Mouse (Mus musculus): ENCODE results near the gene Tspo.

Tspo gene

DNA sequence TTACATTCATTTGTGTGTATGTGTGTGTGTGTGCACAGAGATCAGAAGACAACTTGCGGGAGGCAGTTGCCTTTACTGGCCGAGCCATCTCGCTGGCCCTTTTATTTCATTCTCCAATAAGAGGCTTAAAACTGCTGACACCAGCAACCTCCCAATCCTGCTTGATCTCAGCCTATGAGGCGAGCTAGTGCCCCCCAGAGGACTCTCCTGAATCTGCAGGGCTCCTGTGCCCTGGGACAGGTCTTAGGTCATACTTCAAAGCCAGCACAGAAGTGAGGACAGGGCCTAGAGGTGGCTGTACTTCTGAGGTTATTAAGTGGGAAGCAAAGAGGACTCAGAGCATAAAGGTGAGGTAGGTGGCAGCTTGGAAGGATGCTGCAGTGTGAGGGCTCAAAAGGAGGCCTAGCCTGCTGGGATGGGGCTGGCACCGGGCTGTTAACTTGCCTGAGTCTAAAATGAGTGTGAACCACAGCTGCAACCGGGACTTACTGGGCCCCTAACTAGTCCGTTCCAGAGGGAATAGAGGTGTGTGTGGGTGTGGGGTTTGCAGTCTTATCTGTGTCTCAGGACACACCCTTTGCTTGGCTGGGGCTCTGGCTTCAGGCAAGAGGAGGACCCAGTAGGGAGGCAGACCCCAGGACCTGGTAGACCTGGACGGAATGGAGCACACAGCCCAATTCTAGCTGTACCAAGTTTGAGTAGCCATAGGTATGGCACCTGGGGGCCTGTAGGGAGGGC is 20.2 kb downstream of the Tspo start:
- DNase-seq (ENCODE audit: low spot score in 2 of 2): no peak

DNA sequence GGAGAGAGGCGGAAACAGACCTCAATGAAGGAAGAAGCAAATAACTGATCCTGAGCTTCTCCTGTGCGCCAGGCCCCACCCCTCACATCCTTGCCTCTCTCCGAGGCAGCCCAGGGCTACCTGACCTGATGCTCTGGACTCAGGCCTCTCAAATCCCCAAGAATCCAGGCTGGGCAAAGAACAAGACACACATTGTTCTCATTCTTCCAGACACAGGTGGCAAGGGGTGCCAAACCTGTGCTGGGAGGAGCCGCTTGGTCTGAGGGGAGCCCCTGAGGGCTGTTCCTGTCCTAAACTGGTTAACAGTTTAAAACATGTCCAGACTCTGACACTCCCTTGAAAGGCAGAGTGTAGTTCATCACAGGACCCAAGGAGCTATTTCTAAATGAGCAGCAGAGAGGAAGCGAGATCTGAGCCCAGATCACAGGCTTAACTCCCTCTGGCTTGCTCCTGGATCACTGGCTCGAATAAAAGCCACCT is 21.4 kb downstream of the Tspo start:
- DNase-seq (ENCODE audit: low spot score in 2 of 2): no peak

DNA sequence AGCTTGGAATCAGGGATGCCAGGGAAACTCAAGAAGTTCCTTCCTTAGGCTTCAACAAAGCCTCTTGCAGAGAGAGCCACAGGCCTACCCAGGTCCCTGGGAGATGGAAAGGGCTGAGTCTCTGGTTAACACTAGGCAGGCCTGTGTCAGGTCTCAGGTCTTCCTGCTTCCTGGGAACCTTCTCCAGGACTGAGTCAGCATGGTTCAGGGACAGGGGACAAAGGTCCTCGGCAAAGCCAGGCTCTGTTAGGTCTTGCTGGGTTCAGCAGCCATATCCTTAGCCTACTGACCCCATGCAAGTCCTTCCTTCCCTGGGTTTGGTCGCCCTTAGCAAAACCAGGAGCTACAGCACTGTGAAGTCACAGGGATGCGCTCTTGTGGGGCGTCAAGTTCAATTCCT is 27.4 kb downstream of the Tspo start:
- DNase-seq (ENCODE audit: low spot score in 2 of 2): no peak

DNA sequence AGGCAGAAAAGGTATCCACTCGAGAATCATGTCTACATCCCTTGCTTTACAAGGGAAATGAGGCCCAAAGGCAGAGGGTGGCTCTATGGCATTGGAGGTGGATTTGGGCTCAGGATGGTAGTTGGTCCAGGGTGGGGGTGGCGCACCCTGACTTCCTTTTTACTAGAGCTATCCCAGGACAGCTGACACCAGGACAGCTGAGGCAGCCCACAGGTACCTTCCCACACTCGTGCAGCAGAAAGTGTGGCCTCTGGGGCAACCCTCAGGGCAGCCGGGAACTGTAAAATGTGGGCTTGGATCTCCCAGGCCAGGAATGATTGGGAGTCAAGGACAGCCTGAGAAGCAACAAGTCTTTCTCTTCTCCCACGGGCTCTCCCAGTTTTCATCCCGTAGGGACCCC is 28.4 kb downstream of the Tspo start:
- DNase-seq (ENCODE audit: low spot score in 2 of 2): no peak

DNA sequence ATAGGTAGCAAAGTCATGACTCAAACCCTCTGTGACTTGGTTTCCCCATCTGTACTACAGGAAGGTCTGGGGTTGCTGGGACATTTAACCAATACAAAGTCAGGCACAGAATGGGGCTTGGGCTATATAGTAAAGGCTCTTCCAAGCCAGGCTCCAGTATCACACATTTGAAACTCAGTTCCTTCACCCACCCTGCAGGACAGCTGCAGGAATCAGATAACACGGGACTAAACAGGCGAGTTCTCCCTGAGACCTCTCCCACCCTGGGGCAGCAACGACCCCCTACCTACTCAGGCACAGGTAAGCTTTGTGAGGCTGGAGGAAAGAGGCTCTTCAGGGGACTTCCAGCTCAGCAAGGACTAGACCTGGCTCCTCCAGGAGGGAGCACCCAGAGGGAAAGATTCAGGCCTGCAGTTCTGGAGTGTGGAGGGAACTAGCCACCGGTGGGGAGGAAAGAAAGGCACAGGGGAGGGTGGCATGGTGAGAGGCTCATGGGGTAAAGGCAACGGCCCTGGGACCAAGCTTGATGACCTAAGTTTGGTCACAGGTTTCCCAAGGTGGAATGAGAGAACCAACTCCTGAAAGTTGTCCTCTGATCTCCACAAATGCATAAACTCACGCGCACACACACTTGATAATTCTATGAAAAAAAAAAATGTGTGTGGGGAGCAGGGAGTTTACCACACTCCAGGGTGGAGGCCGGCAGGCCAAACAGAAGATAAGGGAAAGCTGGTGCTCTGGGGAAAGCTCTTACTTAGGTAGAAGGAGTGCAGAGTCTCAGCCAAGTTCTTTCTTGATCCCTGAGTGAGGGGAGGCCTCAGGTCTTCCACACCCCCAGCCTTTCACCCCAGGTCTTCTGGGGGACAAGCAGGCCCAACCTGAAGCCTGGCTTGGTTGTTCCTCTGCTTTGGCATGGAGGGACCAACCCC is 29.1 kb downstream of the Tspo start:
- DNase-seq (ENCODE audit: low spot score in 2 of 2): no peak

DNA sequence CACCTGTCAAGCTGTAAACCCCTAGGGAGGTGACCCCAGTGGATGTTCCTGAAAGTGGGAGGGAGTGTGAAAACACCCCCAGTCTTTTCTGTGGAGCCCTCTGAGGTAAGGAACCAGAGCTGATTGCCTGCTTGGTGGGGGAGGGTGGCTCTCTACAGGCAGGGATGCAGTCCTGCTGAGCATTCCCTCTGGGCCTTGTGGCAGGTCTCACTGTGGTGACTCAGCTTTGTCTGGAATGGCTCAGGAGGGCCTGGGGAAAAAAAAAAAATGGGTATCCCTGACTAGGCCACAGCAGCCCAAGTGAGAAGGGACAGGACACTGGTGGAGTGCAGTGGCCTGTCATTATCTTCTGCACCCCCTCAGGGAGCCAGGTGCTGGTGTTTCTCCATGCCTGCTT is 29.8 kb downstream of the Tspo start:
- DNase-seq (ENCODE audit: low spot score in 2 of 2): no peak

DNA sequence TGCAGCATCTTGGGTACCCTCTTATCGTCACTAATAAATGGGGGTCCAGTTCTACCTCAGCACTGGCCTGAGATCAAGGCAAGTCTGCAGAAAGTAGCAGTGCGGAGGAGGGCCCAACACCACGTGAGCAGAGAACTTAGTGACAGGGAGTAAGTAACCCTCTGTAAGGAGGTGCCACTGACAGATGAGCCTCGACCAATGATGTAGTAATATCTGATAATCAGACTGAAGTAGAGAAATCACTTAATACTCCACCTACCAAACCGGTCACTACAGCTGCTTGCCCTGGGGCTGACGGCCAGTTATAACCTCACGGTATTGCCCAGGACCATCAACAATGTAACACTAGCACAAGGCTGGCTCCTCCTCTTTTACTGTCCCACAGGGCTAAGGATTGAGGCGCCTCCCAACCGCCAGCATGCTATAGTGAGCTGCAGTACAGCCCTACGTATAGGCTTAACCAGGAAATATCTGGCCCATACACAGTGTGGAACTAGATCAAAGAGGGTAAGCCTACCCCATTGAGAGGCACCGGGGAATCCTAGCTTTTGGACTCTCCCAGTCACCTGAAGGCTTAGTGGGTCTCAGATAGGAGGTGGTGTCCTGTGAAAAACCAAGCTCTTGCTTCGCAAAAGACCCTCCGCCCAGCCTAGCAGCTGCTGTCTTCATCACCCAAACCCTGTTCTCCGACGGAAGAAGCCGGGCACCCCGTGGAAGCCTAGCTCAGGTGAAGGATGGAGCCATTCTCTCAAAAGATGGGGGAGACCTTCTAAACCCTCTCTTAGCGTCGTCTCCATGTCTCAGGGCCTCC is 30.5 kb downstream of the Tspo start:
- DNase-seq (ENCODE audit: low spot score in 2 of 2): no peak

DNA sequence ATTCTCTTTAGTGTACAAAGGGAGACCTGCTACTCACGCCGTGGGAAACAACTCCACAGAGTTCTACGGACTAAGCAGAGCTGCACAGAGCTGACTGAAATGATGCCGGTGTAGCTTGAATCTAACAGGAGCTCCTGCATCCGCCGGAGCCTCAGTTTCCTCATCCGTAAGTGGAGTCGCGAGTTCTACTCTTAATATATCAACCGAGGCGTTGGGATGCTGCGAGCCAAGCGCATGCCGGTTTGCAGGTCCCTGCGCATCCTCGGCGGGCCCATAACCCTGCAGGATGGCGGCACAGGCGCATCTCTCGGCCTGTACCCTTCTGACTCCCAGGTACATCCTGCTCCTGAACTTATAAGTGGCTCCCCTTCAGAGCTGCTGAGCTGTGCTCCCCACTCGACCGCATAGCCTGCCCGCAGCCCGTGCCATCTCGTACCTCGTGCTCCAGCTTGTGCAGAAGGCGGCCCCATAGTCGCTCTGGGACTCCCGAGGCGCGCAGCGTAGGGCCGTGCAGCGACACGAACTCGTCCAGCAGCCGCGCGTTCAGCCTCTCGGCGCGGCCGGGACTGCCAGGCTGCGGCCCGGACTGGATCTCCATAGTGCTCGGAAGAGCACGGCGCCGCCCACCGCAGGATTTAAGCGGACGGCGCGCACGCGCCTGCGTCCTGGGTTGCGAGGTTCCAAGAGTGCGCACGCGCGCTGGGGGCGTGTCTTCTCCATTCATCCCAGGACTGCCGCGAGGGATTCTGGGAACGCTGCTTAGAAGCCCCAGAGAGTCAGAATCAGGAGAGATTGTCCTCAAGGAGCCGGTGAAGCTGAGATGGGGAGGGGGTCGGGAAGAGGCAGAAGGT is 31.3 kb downstream of the Tspo start, which contains the start of gene Ttll12:
TSS of gene Ttll12 (minus strand) at position 645 of the 851 bp plus-strand sequence.
- DNase-seq (ENCODE audit: low spot score in 2 of 2): peak; percentile 87 to 95

DNA sequence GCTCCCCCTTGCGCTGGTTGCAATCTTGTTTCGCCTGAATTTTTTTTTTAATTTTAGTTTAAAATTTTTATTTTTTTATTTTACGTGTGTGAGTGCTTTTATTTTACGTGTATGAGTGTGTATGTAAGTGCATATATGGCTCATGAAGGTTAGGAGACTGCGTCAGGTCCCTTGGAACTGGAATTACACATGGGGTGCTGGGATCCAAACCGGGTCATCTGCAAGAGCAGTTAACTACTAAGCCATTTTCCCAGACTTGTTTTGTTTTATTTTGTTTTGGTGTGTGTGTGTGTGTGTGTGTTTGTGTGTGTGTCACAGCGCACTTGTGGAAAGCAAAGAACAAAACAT is 31.9 kb downstream of the Tspo start:
- no peak for DNase-seq (ENCODE audit: low spot score in 2 of 2)

DNA sequence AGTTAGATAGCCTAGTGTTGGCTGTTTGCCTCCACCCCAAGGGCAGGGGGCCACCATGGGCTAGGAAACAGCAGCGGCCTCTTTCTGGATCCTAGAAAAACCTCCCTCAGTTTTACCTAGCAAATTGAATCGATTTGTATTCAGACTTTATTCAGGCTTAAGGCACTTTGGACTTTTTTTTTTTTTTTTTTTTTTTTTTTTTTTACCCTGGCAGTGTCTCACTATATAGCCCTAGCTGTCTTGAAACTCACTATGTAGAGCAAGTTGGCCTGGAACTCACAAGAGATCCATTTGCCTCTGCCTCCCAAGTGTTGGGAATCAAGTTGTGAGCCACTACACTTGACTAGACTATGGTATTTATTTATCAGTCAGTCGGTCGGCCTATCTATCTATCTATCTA is 33.4 kb downstream of the Tspo start:
- DNase-seq (ENCODE audit: low spot score in 2 of 2): no peak

DNA sequence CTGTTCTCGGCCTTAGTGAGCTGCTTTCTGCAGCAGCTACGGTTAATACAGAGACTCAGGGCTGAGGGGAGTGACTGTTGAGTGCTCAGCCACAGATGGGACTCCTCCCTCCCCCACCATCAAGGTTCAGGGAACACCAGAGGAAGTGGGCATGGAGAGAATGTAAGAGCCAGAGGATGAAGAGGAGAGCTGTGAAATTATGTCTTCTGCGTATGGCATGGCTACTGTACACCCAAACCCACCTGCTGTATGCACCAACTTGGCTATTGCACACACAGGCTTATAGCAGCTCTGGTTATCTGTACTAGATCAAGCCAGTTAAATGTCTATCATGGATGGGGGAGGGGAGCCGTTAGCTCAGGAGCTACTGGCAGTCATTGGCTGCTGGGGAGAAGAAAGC is 37.8 kb downstream of the Tspo start:
- no peak for DNase-seq (ENCODE audit: low spot score in 2 of 2)

DNA sequence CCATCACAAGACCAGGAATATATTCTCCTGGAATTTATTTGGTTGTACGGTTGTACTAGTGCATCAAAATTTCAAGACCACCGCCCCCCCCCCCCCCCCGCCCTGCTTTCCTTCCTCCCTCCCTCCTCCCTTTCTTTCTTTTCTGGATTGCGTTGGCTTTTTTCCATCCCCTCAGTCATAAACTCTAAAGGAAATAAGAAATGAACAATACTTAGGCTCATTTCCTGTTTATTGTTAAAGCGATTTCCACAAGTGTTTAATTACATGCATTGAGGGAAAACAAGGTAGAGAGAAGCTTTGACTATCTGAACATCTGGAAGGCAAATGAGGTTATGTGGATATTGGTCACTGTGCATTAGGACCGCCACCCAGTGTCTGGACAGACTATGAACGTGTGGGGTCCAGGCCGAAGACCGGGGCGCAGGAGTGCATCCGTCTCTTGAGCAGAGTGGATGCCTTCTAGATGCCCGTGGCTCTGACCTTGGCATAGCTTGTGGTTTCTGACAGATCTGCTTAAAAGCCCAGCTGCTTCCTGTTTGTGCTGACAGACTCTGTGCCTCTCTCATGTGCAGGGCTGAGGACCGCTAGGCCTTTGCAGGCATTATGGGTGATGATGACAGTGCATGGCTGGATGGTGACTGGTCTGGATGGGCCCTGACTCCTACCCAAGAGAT is 39.1 kb downstream of the Tspo start:
- DNase-seq (ENCODE audit: low spot score in 2 of 2): no peak

DNA sequence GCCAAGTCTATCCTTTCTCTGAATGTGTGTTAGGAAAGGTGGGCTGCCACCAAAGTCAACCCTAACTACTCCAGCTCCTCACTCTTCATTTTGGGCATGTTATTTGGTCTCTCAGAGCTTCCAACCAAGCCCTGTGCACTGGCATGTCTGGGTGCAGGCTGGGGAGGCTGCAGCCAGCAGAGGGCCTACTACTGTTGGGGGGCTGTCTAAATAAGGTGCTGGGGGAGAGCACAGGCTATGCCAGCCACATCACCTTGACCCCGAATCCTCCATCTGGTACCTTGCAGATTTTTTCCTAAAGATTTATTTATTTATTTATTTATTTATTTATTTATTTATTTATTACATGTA is 39.6 kb downstream of the Tspo start:
- DNase-seq (ENCODE audit: low spot score in 2 of 2): no peak

DNA sequence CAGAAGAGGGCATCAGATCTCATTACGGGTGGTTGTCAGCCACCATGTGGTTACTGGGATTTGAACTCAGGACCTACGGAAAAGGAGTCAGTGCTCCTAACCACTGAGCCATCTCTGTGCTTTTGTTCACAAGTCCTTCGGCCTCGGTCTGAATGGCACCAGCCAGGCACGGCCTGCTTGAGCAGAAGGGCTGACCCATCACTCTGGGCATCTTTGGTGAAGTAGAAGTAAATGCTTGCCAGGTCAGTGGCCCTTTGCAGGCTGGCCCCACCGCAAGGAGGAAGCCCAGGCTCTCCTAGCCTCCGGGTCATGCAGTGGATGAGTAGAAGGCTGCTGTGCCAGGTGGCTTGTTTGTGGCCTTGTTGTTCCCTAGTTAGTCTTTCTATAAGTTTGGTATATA is 40.0 kb downstream of the Tspo start:
- DNase-seq (ENCODE audit: low spot score in 2 of 2): no peak

DNA sequence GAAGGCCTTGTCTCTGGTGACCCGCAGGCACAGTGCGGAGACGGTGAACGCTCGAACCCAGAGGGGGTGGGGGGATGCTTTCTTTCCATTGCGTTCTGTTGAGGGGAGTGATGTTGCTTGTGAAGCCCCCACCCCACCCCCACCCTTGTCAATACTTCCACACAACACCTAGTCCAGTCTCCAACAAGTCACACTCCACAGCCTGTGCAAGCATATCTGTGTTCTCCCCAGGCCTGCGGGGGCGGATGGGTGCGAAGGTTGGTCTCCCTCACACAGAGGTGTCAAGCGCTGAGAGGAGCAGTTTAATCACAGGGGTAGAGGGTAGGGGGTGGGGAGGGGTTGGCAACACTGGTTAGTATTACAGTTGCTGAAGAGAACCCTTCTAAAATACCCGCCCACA is 42.8 kb downstream of the Tspo start:
- DNase-seq (ENCODE audit: low spot score in 2 of 2): no peak

DNA sequence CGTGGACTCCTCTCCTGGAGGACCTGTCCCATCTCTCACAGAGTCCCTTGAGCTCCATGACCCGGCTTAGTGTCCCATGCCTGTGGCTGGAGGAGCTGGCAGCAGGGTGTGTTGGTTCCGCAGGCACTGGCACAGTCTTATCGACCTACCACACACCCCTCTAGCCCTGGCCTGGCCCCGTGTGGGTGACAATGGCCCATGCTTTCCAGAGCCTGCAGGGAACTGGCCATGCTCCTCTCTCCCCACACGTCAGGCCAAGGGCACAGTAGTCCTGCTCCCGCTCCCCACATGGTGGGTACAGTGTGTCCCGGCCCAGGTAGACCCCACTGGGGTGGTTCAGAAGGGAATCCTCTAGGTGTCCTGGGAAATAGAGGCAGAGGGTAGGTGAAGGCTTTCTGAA is 43.3 kb downstream of the Tspo start:
- no peak for DNase-seq (ENCODE audit: low spot score in 2 of 2)

DNA sequence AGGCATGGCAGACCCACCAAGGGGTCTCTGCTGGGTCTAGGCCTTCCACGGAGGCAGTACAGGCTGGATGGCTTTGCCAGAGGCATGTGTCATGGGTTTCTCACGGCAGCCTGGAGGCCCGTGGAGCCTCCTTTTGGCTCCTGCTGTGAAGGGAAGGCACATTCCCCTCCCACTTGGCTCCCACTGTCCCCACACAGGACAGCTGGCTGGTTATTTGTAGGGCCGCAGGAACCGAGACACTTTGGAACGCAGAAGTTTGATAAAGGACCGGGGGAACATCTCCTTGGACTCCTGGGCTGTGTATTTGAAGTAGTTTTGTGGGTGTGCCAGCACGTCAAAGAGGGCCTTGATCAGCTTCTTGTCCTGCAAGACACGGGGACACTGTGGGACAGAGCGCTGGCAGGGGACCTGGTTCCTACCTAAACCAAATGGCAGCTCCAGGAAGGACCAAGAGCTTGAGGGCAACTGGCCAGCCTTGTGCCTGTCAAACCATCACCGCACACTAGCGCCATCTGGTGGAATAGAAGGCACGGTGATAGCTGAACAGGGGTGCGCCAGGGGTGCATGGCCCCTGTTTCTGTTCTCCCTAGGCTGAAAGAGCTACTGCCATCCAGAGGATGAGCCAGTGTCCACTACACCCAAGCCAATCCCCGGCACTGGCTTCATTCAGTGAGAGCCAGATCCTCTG is 43.9 kb downstream of the Tspo start:
- DNase-seq (ENCODE audit: low spot score in 2 of 2): peak in 1 of 2 experiments; percentile 54

DNA sequence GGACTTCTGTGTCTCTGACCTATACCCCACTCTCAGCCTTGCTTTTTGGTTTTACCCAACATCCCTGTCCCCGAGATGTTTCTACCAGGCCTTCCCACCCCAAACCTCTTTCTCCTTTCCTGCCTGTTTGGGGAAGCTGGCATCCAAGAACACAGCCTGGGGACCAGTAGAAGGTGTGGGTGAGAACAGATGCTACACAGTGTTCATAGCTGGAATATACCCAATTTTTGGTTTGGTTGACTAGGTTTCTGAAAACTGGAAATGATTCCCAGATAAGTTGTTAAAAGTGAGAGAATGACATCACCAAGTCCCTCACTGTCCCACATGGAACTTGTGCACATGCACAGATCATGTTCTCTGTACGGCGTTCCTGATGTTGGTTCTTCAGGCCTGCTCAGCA is 51.9 kb downstream of the Tspo start:
- no peak for DNase-seq (ENCODE audit: low spot score in 2 of 2)

Measured in frontal cortex, postnatal 10 days (tissue).